Mouse (Mus musculus): Measurements from ENCODE around the gene Gpr108.

Gene Gpr108

GRCm38 (mm10) chr17:57245311-57245929, 2.8 kb downstream of the Gpr108 start:
- no peak for DNase-seq (ENCODE audit: low spot score)

- no peak for DNase-seq (ENCODE audit: low spot score)
Observed at GRCm38 (mm10) chr17:57243650-57244370, 4.4 kb downstream of the Gpr108 start.

GRCm38 (mm10) chr17:57237181-57237580, 11.1 kb downstream of the Gpr108 start:
- DNase-seq (ENCODE audit: low spot score) = no peak

- DNase-seq (ENCODE audit: low spot score) = no peak
Observed at GRCm38 (mm10) chr17:57235803-57236202, 12.4 kb downstream of the Gpr108 start.

- no peak for DNase-seq (ENCODE audit: low spot score)
Observed at GRCm38 (mm10) chr17:57234254-57234928, 13.9 kb downstream of the Gpr108 start.

GRCm38 (mm10) chr17:57233038-57233437, 15.2 kb downstream of the Gpr108 start:
- DNase-seq (ENCODE audit: low spot score) = peak; percentile 60

- DNase-seq (ENCODE audit: low spot score) = no peak
Observed at GRCm38 (mm10) chr17:57232200-57232599, 16.0 kb downstream of the Gpr108 start.

GRCm38 (mm10) chr17:57231321-57231771, 16.9 kb downstream of the Gpr108 start:
- DNase-seq (ENCODE audit: low spot score) = no peak

GRCm38 (mm10) chr17:57230728-57231125, 17.5 kb downstream of the Gpr108 start:
- no peak for DNase-seq (ENCODE audit: low spot score)

- DNase-seq (ENCODE audit: low spot score) = no peak
Observed at GRCm38 (mm10) chr17:57229851-57230727, 18.2 kb downstream of the Gpr108 start.

- DNase-seq (ENCODE audit: low spot score) = no peak
Observed at GRCm38 (mm10) chr17:57228873-57229272, 19.4 kb downstream of the Gpr108 start.

- DNase-seq (ENCODE audit: low spot score) = no peak
Observed at GRCm38 (mm10) chr17:57228014-57228413, 20.2 kb downstream of the Gpr108 start, which contains the start of gene C3. Gene C3 (minus strand): TSS chr17:57228136.

GRCm38 (mm10) chr17:57227468-57227867, 20.8 kb downstream of the Gpr108 start:
- no peak for DNase-seq (ENCODE audit: low spot score)

- no peak for DNase-seq (ENCODE audit: low spot score)
Observed at GRCm38 (mm10) chr17:57223313-57223712, 24.9 kb downstream of the Gpr108 start.

GRCm38 (mm10) chr17:57221911-57222310, 26.3 kb downstream of the Gpr108 start:
- peak; percentile 29 for DNase-seq (ENCODE audit: low spot score)

- peak; percentile 60 for DNase-seq (ENCODE audit: low spot score)
Observed at GRCm38 (mm10) chr17:57219884-57220207, 28.4 kb downstream of the Gpr108 start.

- peak; percentile 89 for DNase-seq (ENCODE audit: low spot score)
Observed at GRCm38 (mm10) chr17:57219167-57219883, 28.9 kb downstream of the Gpr108 start.

GRCm38 (mm10) chr17:57218335-57218900, 29.8 kb downstream of the Gpr108 start:
- peak; percentile 40 for DNase-seq (ENCODE audit: low spot score)

- DNase-seq (ENCODE audit: low spot score) = no peak
Observed at GRCm38 (mm10) chr17:57214676-57215387, 33.4 kb downstream of the Gpr108 start.

GRCm38 (mm10) chr17:57211501-57211900, 36.7 kb downstream of the Gpr108 start:
- DNase-seq (ENCODE audit: low spot score) = no peak

All from testis, postnatal 10 days (tissue).